Mouse (Mus musculus) intestine, embryonic 16.5 days (tissue): ENCODE measurements at regions not wholly inside any gene's neighbourhood (a gene's known extent, or its start where the extent isn't known, plus 50 kb on each side); places are given as distances from the start of the nearest gene placed in this dataset.

Source experiments
- ATAC-seq: fragments of 200-750 bp; cut with Nextera tagmentation; 2 replicates; pipeline ENCODE4 v1.8.0; 2017; ENCODE audit warnings: moderate TSS enrichment, moderate library complexity
- H3K27ac ChIP-seq: fragments of 300-500 bp; sonication (generic); 2 replicates; pipeline ENCODE4 v1.5.1; 2014; ENCODE audit warnings: mild to moderate bottlenecking, low read length
- H3K27me3 ChIP-seq: fragments of 300-500 bp; sonication (generic); replicated peaks from 2 replicates; pipeline ENCODE4 v1.6.1; 2014; ENCODE audit warnings: low read length, control low read depth, mixed read lengths; ENCODE audit not compliant: control insufficient read depth, insufficient read depth
- H3K36me3 ChIP-seq: fragments of 300-500 bp; sonication (generic); 2 replicates; pipeline ENCODE4 v1.6.1; 2014; ENCODE audit warnings: low read length, control low read depth; ENCODE audit not compliant: control insufficient read depth, insufficient read depth
- H3K4me1 ChIP-seq: fragments of 300-500 bp; sonication (generic); 2 replicates; pipeline ENCODE4 v1.6.1; 2014; ENCODE audit warnings: low read length, control low read depth, mixed read lengths; ENCODE audit not compliant: control insufficient read depth, insufficient read depth
- H3K4me2 ChIP-seq: fragments of 300-500 bp; sonication (generic); 2 replicates; pipeline ENCODE4 v1.6.1; 2014; ENCODE audit warnings: low read depth, low read length, control low read depth
- H3K4me3 ChIP-seq: fragments of 300-500 bp; sonication (generic); 2 replicates; pipeline ENCODE4 v1.5.1; 2014; ENCODE audit warnings: mild to moderate bottlenecking, low read length
- H3K9ac ChIP-seq: fragments of 300-500 bp; sonication (generic); 2 replicates; pipeline ENCODE4 v1.6.1; 2014; ENCODE audit warnings: low read depth, low read length
- H3K9me3 ChIP-seq: fragments of 300-500 bp; sonication (generic); 2 replicates; pipeline ENCODE4 v1.6.1; 2016; ENCODE audit warnings: low read length, control low read depth; ENCODE audit not compliant: control insufficient read depth
- WGBS: fragments of 180-500 bp; shearing (Covaris S2); extraction: QIAGEN DNeasy Blood & Tissue Kit; methylation state at CpG from one replicate; pipeline ENCODE4 v1.1.7; 2014; 5-methylcytosine and 5-hydroxymethylcytosine counted together

DNA sequence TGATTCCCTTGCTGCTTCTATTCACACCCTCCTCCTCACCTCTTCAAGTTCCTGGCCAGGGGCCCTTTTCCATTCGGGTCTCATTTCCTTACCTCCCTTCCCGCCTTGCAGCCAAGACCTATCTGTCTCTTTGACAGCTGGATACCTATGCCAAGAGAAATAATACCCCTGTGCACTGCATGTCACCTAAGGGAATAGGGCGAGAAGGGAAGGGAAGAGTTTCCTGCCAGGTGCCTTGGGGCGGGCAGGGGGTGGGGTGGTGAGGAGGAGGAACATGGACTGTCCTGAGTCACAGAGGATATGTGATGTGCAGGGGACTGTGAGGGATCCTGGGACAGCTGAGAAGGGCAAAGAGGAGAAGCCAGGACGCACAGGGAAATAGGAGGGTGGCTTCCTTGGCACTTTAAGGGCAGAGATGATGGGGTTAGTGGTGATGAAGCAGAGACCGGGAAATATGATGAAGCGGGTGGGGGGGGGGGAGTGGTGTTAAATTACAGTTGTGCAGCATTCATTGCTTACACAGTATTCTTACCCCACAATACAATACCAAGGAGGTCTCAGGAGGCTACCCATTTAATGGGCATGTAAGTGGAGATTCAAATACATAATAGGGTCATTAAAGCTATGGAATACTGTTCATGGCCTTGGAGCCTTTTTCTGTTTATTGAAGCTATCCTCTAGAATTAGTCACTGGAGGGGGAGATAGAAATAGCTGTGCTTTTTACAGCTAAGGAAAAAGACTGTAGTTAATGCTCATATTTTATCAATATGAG lies 278.0 kb downstream of the 1500009L16Rik start:
- Histone ChIP-seq H3K4me2 (no peak overlapping the region), H3K9me3 (no peaks in the 10 kb centered on the region), H3K4me1 (no peaks in the 10 kb centered on the region; the same call in 1 of the 2 replicates), H3K27me3 (no peaks in the 10 kb centered on the region), H3K36me3 (no peaks in the 10 kb centered on the region), H3K27ac (no peak overlapping the region), H3K9ac (no peak overlapping the region), H3K4me3 (no peak overlapping the region)
- 67% methylated on average over 7 of the region's 7 CpGs for WGBS
- ATAC-seq, result no peak

DNA sequence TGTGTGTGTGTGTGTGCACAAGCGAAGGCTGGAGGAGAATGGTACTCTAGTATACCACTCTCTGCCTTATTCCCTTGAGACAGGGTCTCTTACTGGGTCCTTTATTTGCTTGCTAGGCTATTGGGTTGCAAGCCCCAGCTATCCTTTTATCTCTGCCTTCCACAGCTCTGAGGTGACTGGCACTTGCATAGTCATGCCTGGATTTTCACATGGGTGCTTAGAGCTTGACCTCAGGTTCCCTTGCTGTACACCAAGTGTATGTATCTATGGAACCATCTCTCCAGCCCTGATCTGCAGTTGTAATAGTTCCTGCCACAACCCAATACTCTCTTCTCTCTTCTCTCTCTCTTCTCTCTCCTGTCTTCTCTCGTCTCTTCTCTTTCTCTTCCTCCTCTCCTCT lies 280.1 kb downstream of the 1500009L16Rik start:
- no peaks in the 10 kb centered on the region for H3K4me1 ChIP-seq
- no peak for ATAC-seq
- no peaks in the 10 kb centered on the region for H3K9me3 ChIP-seq
- no peak overlapping the region for H3K27ac ChIP-seq
- H3K4me2 ChIP-seq, result no peak overlapping the region
- H3K27me3 ChIP-seq, result no peaks in the 10 kb centered on the region
- no peak overlapping the region for H3K4me3 ChIP-seq
- 74% methylated on average over 2 of the region's 2 CpGs for WGBS
- H3K9ac ChIP-seq, result no peak overlapping the region
- H3K36me3 ChIP-seq, result no peaks in the 10 kb centered on the region

DNA sequence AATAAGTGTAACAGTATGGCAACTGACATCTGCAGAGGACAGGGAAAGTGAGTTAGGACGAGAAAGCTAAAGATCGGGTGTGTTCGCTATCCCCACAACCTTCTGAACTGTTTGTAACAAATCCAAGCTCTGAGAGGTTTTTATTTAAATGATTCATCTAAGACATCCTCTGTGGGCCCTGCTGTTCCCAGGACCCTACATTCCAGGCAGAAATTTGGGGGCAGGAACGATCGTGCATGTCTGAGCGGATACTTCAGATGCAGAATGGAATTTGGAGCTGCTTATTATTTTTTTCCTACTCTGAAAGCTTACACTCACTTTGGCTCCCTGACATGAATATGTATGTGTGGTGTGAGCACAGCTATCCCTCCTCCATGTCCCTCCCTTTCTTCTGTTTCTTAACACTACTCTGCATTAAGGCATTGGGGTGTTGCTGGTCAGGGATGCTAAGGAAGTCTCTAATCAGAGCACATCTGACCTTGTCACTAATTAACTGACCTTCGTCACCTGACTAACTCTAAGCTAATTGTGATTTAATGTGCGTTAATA lies 281.0 kb downstream of the 1500009L16Rik start:
- Histone ChIP-seq H3K36me3 (no peaks in the 10 kb centered on the region), H3K9me3 (no peaks in the 10 kb centered on the region), H3K9ac (no peak overlapping the region), H3K4me1 (no peaks in the 10 kb centered on the region), H3K4me3 (no peak overlapping the region), H3K4me2 (no peak overlapping the region), H3K27me3 (no peaks in the 10 kb centered on the region), H3K27ac (no peak overlapping the region)
- peak; percentile 53; the same call in 1 of the 2 replicates for ATAC-seq
- WGBS, result 55% methylated on average over 8 of the region's 8 CpGs

DNA sequence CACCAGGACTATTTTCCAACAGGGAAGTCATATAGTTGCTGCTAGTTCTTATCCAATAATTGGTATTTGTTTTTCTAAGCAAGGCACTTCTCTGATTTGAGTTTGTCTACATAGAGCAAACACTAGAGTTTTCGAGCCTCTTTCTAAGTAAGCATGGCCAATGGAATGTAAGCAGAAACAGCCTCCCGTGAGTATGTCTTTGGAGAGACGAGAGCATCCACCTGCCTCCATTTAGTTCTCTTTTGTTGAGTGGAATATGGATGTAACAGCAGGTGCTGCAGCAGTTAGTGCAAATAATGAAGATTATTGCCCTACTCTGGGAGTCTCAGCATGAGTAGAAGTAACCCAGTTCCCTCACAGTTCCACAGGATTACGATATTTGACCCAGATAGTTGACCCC lies 286.3 kb downstream of the 1500009L16Rik start:
- Histone ChIP-seq H3K4me3 (no peak overlapping the region), H3K27me3 (no peaks in the 10 kb centered on the region), H3K36me3 (no peaks in the 10 kb centered on the region), H3K4me1 (no peaks in the 10 kb centered on the region), H3K27ac (no peak overlapping the region), H3K4me2 (no peak overlapping the region), H3K9ac (no peak overlapping the region), H3K9me3 (no peaks in the 10 kb centered on the region)
- 58% methylated on average over 4 of the region's 4 CpGs for WGBS
- no peak for ATAC-seq

DNA sequence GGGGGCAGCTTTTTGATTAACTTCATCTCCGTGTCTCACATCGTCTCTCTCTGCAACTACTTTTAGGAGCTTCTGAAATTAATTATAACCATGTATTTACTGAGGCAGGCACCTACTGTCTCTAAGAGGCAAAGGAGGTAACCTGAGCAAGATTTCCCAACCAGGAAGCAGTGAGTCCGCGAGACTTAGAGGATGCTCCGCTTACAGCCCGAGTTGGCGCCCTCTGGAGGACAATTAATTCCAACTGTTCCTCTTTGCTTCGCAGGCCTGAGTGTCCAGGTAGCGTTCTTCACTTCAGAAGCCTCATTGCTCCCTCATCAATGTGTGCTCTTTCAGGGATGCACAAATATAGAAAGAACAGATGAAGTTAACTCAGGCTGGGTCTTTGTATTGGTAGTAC lies 296.7 kb downstream of the 1500009L16Rik start:
- Histone ChIP-seq H3K4me1 (no peaks in the 10 kb centered on the region), H3K4me2 (no peak overlapping the region), H3K27me3 (no peaks in the 10 kb centered on the region), H3K4me3 (no peak overlapping the region), H3K9me3 (no peaks in the 10 kb centered on the region), H3K9ac (no peak overlapping the region), H3K27ac (no peak overlapping the region), H3K36me3 (no peaks in the 10 kb centered on the region)
- WGBS, result 19% methylated on average over 9 of the region's 9 CpGs
- no peak for ATAC-seq

DNA sequence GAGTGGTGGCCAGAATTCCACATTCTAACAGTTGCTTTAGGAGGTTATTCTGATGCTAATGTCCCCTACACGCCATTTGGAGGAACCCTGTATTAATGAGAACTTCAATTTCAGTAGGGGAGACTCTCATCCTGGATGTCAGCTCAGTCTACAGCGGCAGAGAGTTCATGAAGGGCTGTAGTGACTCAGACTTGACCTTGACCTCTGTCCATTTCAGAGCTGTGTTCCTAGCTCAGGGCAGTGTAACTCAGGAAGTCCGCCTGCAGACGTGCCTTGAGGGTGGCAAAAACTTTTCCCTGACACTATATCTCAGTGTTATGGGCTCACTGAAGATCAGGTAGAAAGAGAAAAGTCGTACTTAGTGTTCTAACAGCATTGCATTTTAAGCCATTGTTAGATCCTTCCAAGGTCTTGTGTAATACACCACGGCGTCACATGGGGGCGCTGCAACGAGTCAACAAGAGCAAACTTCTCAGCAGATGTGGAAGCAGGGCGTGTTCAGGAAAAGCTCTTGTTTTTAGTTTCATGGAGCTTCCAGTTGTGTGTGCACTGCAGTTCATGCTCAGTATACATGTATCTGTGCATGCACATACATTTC lies 297.5 kb downstream of the 1500009L16Rik start:
- 61% methylated on average over 10 of the region's 10 CpGs for WGBS
- no peaks in the 10 kb centered on the region for H3K4me1 ChIP-seq
- no peak overlapping the region for H3K4me3 ChIP-seq
- H3K9ac ChIP-seq, result no peak overlapping the region
- no peaks in the 10 kb centered on the region for H3K36me3 ChIP-seq
- H3K27me3 ChIP-seq, result no peaks in the 10 kb centered on the region
- no peak overlapping the region for H3K4me2 ChIP-seq
- no peak for ATAC-seq
- no peak overlapping the region for H3K27ac ChIP-seq
- no peaks in the 10 kb centered on the region for H3K9me3 ChIP-seq

DNA sequence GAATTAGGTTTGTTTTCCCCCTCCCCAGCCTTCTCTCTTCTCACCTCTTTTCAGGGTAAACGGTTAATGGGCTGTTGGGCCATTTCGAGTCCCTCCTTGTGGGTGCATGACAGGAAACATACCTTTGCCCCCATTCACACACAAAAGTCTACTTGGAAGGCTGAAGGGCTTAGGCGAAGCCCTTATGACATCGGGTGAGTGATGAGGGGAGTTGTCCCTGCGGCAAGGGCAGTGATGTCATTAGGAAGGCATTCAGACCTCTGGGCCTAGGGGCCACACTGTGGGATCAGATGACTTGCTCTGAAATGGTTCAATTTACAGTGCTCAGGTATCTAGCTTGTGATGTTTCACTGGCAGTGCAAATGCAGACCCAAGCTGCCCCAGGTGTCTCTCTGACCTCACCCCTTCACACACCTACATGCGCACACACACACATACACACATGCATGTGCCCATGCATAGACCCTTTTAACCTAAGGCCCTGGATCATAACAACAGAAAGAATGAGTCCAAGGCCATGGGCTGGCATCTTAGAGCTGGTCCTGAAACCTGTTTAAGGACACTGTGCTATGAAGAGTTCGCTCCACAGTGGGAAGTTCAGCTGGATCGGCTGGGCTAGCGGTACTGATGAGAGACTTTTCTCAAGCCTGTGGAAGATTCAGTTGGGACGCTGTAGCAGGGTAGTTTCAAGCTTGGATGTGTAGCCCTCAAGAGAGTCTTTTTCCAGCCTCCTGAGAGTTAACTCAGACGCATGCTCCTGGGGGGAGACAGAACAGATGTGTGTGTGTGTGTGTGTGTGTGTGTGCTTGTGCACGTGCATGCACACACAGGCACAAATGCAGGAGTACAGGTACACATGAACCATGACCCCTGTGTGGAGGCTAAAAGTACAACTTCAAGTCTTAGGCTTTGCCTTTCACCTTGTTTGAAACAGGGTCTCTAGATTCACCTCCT lies 298.8 kb downstream of the 1500009L16Rik start:
- H3K27me3 ChIP-seq, result no peaks in the 10 kb centered on the region
- no peaks in the 10 kb centered on the region for H3K9me3 ChIP-seq
- H3K4me3 ChIP-seq, result no peak overlapping the region
- WGBS, result 72% methylated on average over 12 of the region's 12 CpGs
- no peak overlapping the region for H3K9ac ChIP-seq
- H3K36me3 ChIP-seq, result no peaks in the 10 kb centered on the region
- no peak for ATAC-seq
- H3K4me1 ChIP-seq, result no peaks in the 10 kb centered on the region
- no peak overlapping the region for H3K27ac ChIP-seq
- H3K4me2 ChIP-seq, result no peak overlapping the region

DNA sequence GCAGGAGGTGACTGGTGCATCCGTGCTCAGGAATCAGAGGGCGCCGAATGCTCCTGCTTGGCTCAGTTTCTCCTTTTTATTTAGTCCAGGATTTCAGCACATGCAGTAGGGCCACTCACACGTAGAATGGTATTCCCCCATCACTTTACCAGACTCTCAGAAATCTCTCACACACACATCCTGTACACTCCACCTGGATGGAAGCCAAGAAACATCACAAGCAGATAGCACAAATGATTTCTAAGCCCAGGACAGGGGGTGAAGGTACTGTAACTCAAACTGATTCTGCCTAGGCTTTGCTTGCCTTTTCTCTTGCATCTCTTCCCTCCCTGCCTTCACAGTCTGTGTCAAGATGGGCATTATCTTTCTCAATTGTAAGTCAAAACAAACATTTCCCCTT lies 301.6 kb downstream of the 1500009L16Rik start:
- H3K9me3 ChIP-seq, result no peaks in the 10 kb centered on the region
- no peak overlapping the region for H3K4me3 ChIP-seq
- H3K27ac ChIP-seq, result no peak overlapping the region
- no peaks in the 10 kb centered on the region for H3K4me1 ChIP-seq
- WGBS, result 65% methylated on average over 4 of the region's 4 CpGs
- no peak for ATAC-seq
- H3K4me2 ChIP-seq, result no peak overlapping the region
- no peak overlapping the region for H3K9ac ChIP-seq
- no peaks in the 10 kb centered on the region for H3K27me3 ChIP-seq
- no peaks in the 10 kb centered on the region for H3K36me3 ChIP-seq

DNA sequence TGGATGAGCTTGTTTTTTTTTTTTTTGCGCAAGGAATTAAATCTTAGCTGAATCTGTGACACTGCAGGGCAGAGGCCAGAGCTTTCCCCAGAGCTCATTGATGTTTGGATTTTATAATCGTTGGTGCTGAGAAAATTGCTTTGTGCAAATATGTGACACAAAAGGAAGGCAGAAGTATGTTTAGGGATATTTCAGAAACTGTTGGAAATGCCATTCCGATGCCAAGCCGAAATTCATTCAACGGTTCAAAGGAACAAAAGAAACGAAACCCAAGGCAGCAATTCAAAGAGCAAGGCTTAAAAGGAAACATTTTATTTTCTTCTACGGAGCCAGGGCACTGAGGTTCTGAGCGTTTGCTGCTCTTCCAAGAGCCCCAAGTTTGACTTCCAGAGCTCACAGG lies 302.2 kb downstream of the 1500009L16Rik start:
- H3K9ac ChIP-seq, result no peak overlapping the region
- no peak overlapping the region for H3K27ac ChIP-seq
- H3K36me3 ChIP-seq, result no peaks in the 10 kb centered on the region
- WGBS, result 59% methylated on average over 8 of the region's 8 CpGs
- no peak for ATAC-seq
- H3K4me1 ChIP-seq, result no peaks in the 10 kb centered on the region
- H3K4me3 ChIP-seq, result no peak overlapping the region
- H3K9me3 ChIP-seq, result no peaks in the 10 kb centered on the region
- H3K27me3 ChIP-seq, result no peaks in the 10 kb centered on the region
- no peak overlapping the region for H3K4me2 ChIP-seq
